ENCODE assay signal across 8 mouse cellular contexts in the genomic region with DNA sequence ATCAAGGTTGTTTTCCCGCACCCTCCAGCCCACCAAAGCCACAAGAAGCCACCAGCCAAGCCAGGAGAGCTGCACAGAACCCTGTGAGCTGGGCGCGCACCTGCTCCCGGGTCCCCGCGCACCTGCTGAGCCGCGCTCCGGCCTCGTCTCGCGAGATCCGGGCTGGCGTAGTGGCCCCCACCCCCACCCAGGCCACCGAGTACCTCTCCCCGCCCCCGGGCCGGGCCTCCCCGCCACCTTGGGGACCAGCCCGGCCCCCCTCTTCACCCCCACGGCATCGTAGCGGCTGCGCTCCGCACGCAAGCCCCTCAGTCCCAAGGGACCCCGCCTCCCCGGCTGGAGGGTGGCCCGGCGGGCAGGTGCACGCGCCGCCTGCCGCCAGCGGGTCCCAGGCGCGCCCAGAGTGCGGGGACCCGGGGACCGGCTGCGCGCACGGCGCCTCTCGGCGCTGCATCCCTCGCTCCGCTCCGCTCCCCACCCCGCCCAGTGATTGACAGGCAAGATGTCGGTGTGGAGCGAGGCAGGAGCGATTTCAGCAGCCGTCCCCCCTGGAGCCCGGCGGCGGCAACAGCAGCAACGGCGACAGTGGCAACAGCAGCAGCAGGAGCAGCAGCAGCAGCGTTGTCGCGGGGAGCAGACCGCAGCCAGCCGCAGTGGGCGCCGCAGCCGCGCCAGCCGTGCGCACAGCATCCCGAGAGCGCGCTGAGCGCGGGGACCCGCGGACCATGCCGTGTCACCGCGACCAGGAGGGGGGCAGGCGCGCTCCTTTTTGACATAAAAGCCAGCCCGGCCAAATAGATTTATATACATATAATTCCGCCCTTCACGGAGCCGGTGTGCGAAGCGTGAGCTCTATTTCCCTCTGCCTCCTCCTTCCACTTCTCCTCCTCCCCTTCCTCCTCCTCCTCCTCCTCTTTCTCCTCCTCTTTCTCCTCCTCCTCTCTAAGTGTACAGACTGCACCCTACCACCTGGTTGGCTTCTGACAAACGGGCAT. TPM values are rescaled to one million over a fixed set of nuclear protein-coding genes. Genes with fewer than 3 reads are reported as not detected.
DNase-seq lines count a peak whose midpoint lies in the region; ATAC-seq and TF ChIP-seq lines count a peak whose summit lies in the region.

A gene (plus strand): TSS at position 494 of the 995 bp plus-strand sequence.

- H3K9me3 ChIP-seq in E14TG2a.4 (ENCODE audit: low read length): no peaks in the 10 kb centered on the region
- H3K9me3 ChIP-seq in embryonic facial prominence, embryonic 12.5 days: no peaks in the 10 kb centered on the region
- H3K9me3 ChIP-seq in hindbrain, embryonic 12.5 days (replicated peaks): no peaks in the 10 kb centered on the region
- no peaks in the 10 kb centered on the region for H3K9me3 ChIP-seq in lung, embryonic 15.5 days

- H3K4me2 ChIP-seq in embryonic facial prominence, embryonic 12.5 days (replicated peaks): peak within 1 kb of the TSS; percentile 99
- H3K4me2 ChIP-seq in hindbrain, embryonic 12.5 days (replicated peaks): peak within 1 kb of the TSS; percentile 86
- H3K4me2 ChIP-seq in lung, embryonic 15.5 days: peak within 1 kb of the TSS; percentile 84

- peak within 1 kb of the TSS; percentile 60 for H3K27ac ChIP-seq in embryonic facial prominence, embryonic 12.5 days
- H3K27ac ChIP-seq in hindbrain, embryonic 12.5 days: peak within 1 kb of the TSS; percentile 92
- H3K27ac ChIP-seq in lung, embryonic 15.5 days: peak within 1 kb of the TSS; percentile 81

- under 1% methylated on average over 88 of the region's 89 CpGs for WGBS in embryonic facial prominence, embryonic 12.5 days
- WGBS in hindbrain, embryonic 12.5 days: under 1% methylated on average over 84 of the region's 89 CpGs
- WGBS in lung, embryonic 15.5 days: under 1% methylated on average over 88 of the region's 89 CpGs

- ATAC-seq in embryonic facial prominence, embryonic 12.5 days (ENCODE audit: insufficient number of reproducible peaks, insufficient read depth, low FRiP score, low TSS enrichment): 0 out of 2 replicates have a peak, but pooled peaks have one; percentile 41
- peak; percentile 89 for ATAC-seq in hindbrain, embryonic 12.5 days (ENCODE audit: low FRiP score)
- ATAC-seq in lung, embryonic 15.5 days (ENCODE audit: borderline replicate concordance, extremely low read depth, low FRiP score, low TSS enrichment): peak; percentile 84; the same call in 1 of the 2 replicates

- peak; percentile 75 for DNase-seq in adrenal gland, postnatal 14 days
- DNase-seq in layer of hippocampus, postnatal 14 days (ENCODE audit: low spot score in 2 of 2): peak; percentile 67 to 79
- DNase-seq in retina, postnatal 7 days (ENCODE audit: low read depth, low spot score): peak; percentile 67
- peak; percentile 60 for DNase-seq in yolk sac, embryonic 10.5 days (ENCODE audit: low spot score)

- H3K9ac ChIP-seq in embryonic facial prominence, embryonic 12.5 days: peak within 1 kb of the TSS; percentile 52
- H3K9ac ChIP-seq in hindbrain, embryonic 12.5 days: peak within 1 kb of the TSS; percentile 79
- peak within 1 kb of the TSS; percentile 38 for H3K9ac ChIP-seq in lung, embryonic 15.5 days

- peaks cover 35% of the 10 kb centered on the region for H3K36me3 ChIP-seq in E14TG2a.4 (ENCODE audit: insufficient read depth, low read length)
- H3K36me3 ChIP-seq in embryonic facial prominence, embryonic 12.5 days: no peaks in the 10 kb centered on the region
- no peaks in the 10 kb centered on the region for H3K36me3 ChIP-seq in hindbrain, embryonic 12.5 days
- no peaks in the 10 kb centered on the region for H3K36me3 ChIP-seq in lung, embryonic 15.5 days

- 0 out of 2 replicates have a peak, but pooled peaks cover 5% of the 10 kb centered on the region for H3K27me3 ChIP-seq in E14TG2a.4 (ENCODE audit: insufficient read depth, low read length)
- H3K27me3 ChIP-seq in embryonic facial prominence, embryonic 12.5 days: peaks cover 62% of the 10 kb centered on the region
- peaks cover 33% of the 10 kb centered on the region for H3K27me3 ChIP-seq in hindbrain, embryonic 12.5 days
- H3K27me3 ChIP-seq in lung, embryonic 15.5 days: peaks cover 53% of the 10 kb centered on the region

- H3K4me3 ChIP-seq in E14TG2a.4 (replicated peaks; ENCODE audit: low read length): peak within 1 kb of the TSS; percentile 94
- H3K4me3 ChIP-seq in embryonic facial prominence, embryonic 12.5 days: peak within 1 kb of the TSS; percentile 66
- peak within 1 kb of the TSS; percentile 73 for H3K4me3 ChIP-seq in hindbrain, embryonic 12.5 days
- peak within 1 kb of the TSS; percentile 57 for H3K4me3 ChIP-seq in lung, embryonic 15.5 days

- TF ChIP-seq CTCF in E14TG2a.4 (conservative IDR thresholded peaks at IDR 0.05; ENCODE audit: low read length): no peak

- H3K4me1 ChIP-seq in E14TG2a.4 (replicated peaks; ENCODE audit: low read depth, low read length): peaks cover 72% of the 10 kb centered on the region
- H3K4me1 ChIP-seq in embryonic facial prominence, embryonic 12.5 days: peaks cover 7% of the 10 kb centered on the region
- peaks cover 22% of the 10 kb centered on the region for H3K4me1 ChIP-seq in hindbrain, embryonic 12.5 days
- H3K4me1 ChIP-seq in lung, embryonic 15.5 days: peaks cover 8% of the 10 kb centered on the region

RNA-seq across cellular contexts. Expression of the gene that starts here (rescaled TPM):
- 4.7 and 5.2 TPM in 2 replicates for total RNA-seq in adrenal gland, postnatal 14 days (2021)
- polyA plus RNA-seq in embryonic facial prominence, embryonic 12.5 days (2016; fragmentation: Nextera tagmentation; extraction: Ambion mirVana): 0.41 and 0.68 TPM in 2 replicates
- 3.9 and 4.4 TPM in 2 replicates for polyA plus RNA-seq in hindbrain, embryonic 12.5 days (2016; fragmentation: Nextera tagmentation; extraction: Ambion mirVana)
- total RNA-seq in layer of hippocampus, postnatal 14 days (2021): 10 to 100 TPM; 34.7 to 35.9 TPM
- polyA plus RNA-seq in lung, embryonic 15.5 days (2015; fragmentation: Nextera tagmentation; extraction: Ambion mirVana): 0.34 and 0.58 TPM in 2 replicates

Comparison
In these comparisons a context has a peak if more than half of its experiments do, and no peak if none do; other contexts are left out.
1. Peak in every context shown above with its lines: DNase-seq, ATAC-seq, H3K4me3 ChIP-seq and H3K27ac ChIP-seq.
2. Peak in ATAC-seq, H3K4me3 ChIP-seq, H3K27ac ChIP-seq, H3K9ac ChIP-seq and H3K4me2 ChIP-seq in embryonic facial prominence, embryonic 12.5 days; RNA of the gene not detected or under 1 TPM.
3. Peak in ATAC-seq, H3K4me3 ChIP-seq, H3K27ac ChIP-seq, H3K9ac ChIP-seq and H3K4me2 ChIP-seq in lung, embryonic 15.5 days; RNA of the gene not detected or under 1 TPM.